Mouse (Mus musculus) frontal cortex, postnatal 10 days (tissue): ENCODE measurements around the gene Gm27029.
"Not testable (repeated sequence)": the region's sequence is repeated elsewhere in the genome, so short reads cannot be mapped to it uniquely, and the experiment has no call there.

ENCODE experiments used
- DNase-seq, 2 experiments: peaks; one replicate each; pipeline ENCODE4 v3.0.0; 2022; ENCODE audit warnings: low spot score in 2 of 2, mixed read lengths in 1 of 2

The Gm27029 gene

GRCm38 (mm10) chr11:101457631-101458030, 33.0 kb upstream of the Gm27029 start:
- DNase-seq = no peak

GRCm38 (mm10) chr11:101455627-101456026, 31.0 kb upstream of the Gm27029 start:
- DNase-seq = no peak

- no peak for DNase-seq
Measured at GRCm38 (mm10) chr11:101454702-101455101, 30.1 kb upstream of the Gm27029 start.

- no peak for DNase-seq
Measured at GRCm38 (mm10) chr11:101452093-101452774, 27.6 kb upstream of the Gm27029 start.

- DNase-seq = no peak
Measured at GRCm38 (mm10) chr11:101451536-101451935, 26.9 kb upstream of the Gm27029 start.

- DNase-seq = no peak
Measured at GRCm38 (mm10) chr11:101450394-101450793, 25.8 kb upstream of the Gm27029 start.

GRCm38 (mm10) chr11:101449596-101449995, 25.0 kb upstream of the Gm27029 start:
- DNase-seq = not testable (repeated sequence)

GRCm38 (mm10) chr11:101448899-101449298, 24.3 kb upstream of the Gm27029 start:
- DNase-seq = no peak

- no peak for DNase-seq
Measured at GRCm38 (mm10) chr11:101448274-101448746, 23.7 kb upstream of the Gm27029 start, which contains the start of gene Ifi35. Gene Ifi35 (plus strand): TSS chr11:101448407.

GRCm38 (mm10) chr11:101447786-101448185, 23.2 kb upstream of the Gm27029 start:
- no peak for DNase-seq

- not testable (repeated sequence) for DNase-seq
Measured at GRCm38 (mm10) chr11:101446860-101447259, 22.3 kb upstream of the Gm27029 start.

GRCm38 (mm10) chr11:101446319-101446718, 21.7 kb upstream of the Gm27029 start:
- DNase-seq = no peak

- DNase-seq = no peak
Measured at GRCm38 (mm10) chr11:101442760-101443159, 18.2 kb upstream of the Gm27029 start.

GRCm38 (mm10) chr11:101442127-101442693, 17.6 kb upstream of the Gm27029 start, which contains the start of gene Rpl27:
Gene Rpl27 (plus strand): TSS chr11:101442298.
- DNase-seq = peak; percentile 97 to 98

- DNase-seq = not testable (repeated sequence)
Measured at GRCm38 (mm10) chr11:101441450-101442126, 17.0 kb upstream of the Gm27029 start.

GRCm38 (mm10) chr11:101438006-101438405, 13.4 kb upstream of the Gm27029 start:
- DNase-seq = not testable (repeated sequence)

GRCm38 (mm10) chr11:101436916-101437315, 12.3 kb upstream of the Gm27029 start:
- DNase-seq = no peak

GRCm38 (mm10) chr11:101435831-101436230, 11.2 kb upstream of the Gm27029 start:
- no peak for DNase-seq

- no peak for DNase-seq
Measured at GRCm38 (mm10) chr11:101433396-101433795, 8.8 kb upstream of the Gm27029 start.

GRCm38 (mm10) chr11:101431327-101431726, 6.7 kb upstream of the Gm27029 start:
- DNase-seq = no peak

- DNase-seq = no peak
Measured at GRCm38 (mm10) chr11:101426165-101426564, 1.6 kb upstream of the Gm27029 start.
